Mouse (Mus musculus) stomach, postnatal 0 days (tissue): ENCODE measurements around the gene Megf9. TPM values are rescaled to one million over a fixed set of nuclear protein-coding genes. Genes with fewer than 3 reads are reported as not detected.

Experiments used
- ATAC-seq: fragments of 200-750 bp; cut with Nextera tagmentation; 2 replicates; pipeline ENCODE4 v1.8.0; 2017; ENCODE audit not compliant: low FRiP score, low TSS enrichment
- DNase-seq: peaks from one replicate; pipeline ENCODE4 v3.0.0-alpha.2; 2016; ENCODE audit warnings: low spot score
- H3K27ac ChIP-seq: fragments of 300-500 bp; sonication (generic); replicated peaks from 2 replicates; pipeline ENCODE4 v1.5.1; 2014; ENCODE audit warnings: mild to moderate bottlenecking, control low read depth
- H3K27me3 ChIP-seq: fragments of 300-500 bp; sonication (generic); 2 replicates; pipeline ENCODE4 v1.6.1; 2014; ENCODE audit warnings: low read length; ENCODE audit not compliant: control insufficient read depth, insufficient read depth
- H3K36me3 ChIP-seq: fragments of 300-500 bp; sonication (generic); 2 replicates; pipeline ENCODE4 v1.6.1; 2014; ENCODE audit warnings: low read length, mixed read lengths; ENCODE audit not compliant: control insufficient read depth, insufficient read depth
- H3K4me1 ChIP-seq: fragments of 300-500 bp; sonication (generic); replicated peaks from 2 replicates; pipeline ENCODE4 v1.6.1; 2014; ENCODE audit warnings: antibody characterized with exemption; ENCODE audit not compliant: control insufficient read depth, insufficient read depth
- H3K4me2 ChIP-seq: fragments of 300-500 bp; sonication (generic); replicated peaks from 2 replicates; pipeline ENCODE4 v1.6.1; 2014; ENCODE audit warnings: low read depth, mild to moderate bottlenecking, control low read depth, moderate library complexity
- H3K4me3 ChIP-seq: fragments of 300-500 bp; sonication (generic); 2 replicates; pipeline ENCODE4 v1.5.1; 2014; ENCODE audit warnings: low read depth, low read length, control low read depth
- H3K9ac ChIP-seq: fragments of 300-500 bp; sonication (generic); 2 replicates; pipeline ENCODE4 v1.6.1; 2014; ENCODE audit warnings: mild to moderate bottlenecking, low read length, control low read depth, mixed read lengths
- H3K9me3 ChIP-seq: fragments of 300-500 bp; sonication (generic); 2 replicates; pipeline ENCODE4 v1.6.1; 2016; ENCODE audit warnings: low read length; ENCODE audit not compliant: control insufficient read depth
- CTCF ChIP-seq: IDR thresholded peaks from 2 replicates; pipeline ENCODE4 v1.5.1; 2016; ENCODE audit warnings: antibody characterized with exemption, low read depth, mild to moderate bottlenecking, moderate library complexity
- EP300 ChIP-seq: optimal IDR thresholded peaks from 2 replicates; pipeline ENCODE3; 2016; ENCODE audit warnings: antibody characterized with exemption
- WGBS: fragments of 180-500 bp; shearing (Covaris S2); extraction: QIAGEN DNeasy Blood & Tissue Kit; methylation state at CpG from one replicate; pipeline ENCODE4 v1.1.7; 2014; 5-methylcytosine and 5-hydroxymethylcytosine counted together
- polyA plus RNA-seq: library from polyadenylated mRNA; unstranded; fragments of >200 nt; fragmentation: Nextera tagmentation; extraction: Ambion mirVana; gene quantifications from 2 replicates; pipeline ENCODE4 v1.2.1, GENCODE M21; 2015

Gene Megf9
- polyA plus RNA-seq, 1 experiment from 2014 or later = 6.3 TPM

DNA sequence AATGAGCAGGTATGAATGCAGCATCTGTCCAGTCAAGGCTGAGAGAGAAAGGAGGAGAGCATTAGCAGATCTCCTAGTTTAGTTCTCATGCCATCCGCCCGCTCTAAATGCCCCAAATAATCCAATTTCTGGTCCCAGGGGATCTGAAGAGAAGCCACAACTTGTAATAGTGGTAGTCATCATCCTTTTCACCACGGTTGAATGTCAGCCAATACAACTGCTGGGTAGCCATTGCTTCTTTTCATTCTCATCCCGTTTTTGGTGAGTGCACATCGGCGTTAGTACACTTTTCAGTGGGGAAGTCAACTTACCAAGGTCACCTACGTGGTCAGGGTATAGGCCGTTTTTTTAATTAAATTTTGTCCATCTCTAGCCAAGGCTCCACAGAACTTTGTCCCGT lies 125.3 kb downstream of the Megf9 start:
- Histone ChIP-seq H3K9me3 (no peaks in the 10 kb centered on the region), H3K36me3 (no peaks in the 10 kb centered on the region), H3K27ac (no peak overlapping the region), H3K27me3 (no peaks in the 10 kb centered on the region), H3K4me3 (peak overlapping the region; percentile 83), H3K4me2 (peak overlapping the region; percentile 69), H3K4me1 (no peaks in the 10 kb centered on the region), H3K9ac (peak overlapping the region; percentile 79)
- WGBS = 21% methylated on average over 9 of the region's 9 CpGs
- ATAC-seq (no peak), DNase-seq (no peak)
- TF ChIP-seq CTCF (no peak), EP300 (no peak)

DNA sequence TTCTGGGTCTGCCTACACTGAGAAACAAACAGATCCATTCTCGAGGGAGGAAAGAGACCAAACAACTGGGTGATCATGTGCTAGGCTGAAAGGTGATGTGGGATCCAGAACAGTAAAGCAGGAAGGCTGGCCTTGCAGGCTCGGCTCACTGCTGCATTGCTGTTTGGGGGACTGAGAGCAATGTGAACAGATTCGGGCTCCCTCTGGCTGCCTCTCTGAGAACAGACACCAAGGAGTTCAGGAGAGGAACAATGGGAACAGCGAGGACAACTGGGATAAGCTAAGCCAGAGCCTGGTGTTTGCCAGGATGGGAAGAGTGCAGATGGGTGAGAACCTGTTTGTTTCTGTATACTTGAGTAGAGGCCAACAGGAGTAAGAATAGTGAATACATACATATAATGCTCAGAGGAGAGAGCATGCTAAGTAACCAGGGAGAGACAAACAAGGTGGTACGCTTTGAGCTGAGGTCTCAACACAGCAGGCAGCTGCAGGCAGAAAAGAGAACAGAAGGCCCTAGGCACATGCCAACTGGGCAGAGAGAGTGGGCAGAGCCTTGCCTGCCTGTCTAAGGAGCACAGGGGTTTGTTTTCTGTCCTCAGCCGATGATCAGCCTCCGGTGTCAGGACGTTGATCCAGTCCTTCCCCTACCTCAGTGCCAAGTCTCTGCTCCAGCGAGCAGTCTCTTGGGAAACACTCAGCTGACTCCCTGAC lies 132.5 kb downstream of the Megf9 start:
- Histone ChIP-seq H3K4me1 (no peaks in the 10 kb centered on the region), H3K4me2 (no peak overlapping the region), H3K27me3 (no peaks in the 10 kb centered on the region), H3K27ac (no peak overlapping the region), H3K4me3 (no peak overlapping the region), H3K9ac (no peak overlapping the region), H3K36me3 (no peaks in the 10 kb centered on the region), H3K9me3 (no peaks in the 10 kb centered on the region)
- ATAC-seq (no peak), DNase-seq (peak; percentile 29)
- TF ChIP-seq CTCF (peak; percentile 76), EP300 (no peak)
- WGBS = 63% methylated on average over 9 of the region's 9 CpGs

DNA sequence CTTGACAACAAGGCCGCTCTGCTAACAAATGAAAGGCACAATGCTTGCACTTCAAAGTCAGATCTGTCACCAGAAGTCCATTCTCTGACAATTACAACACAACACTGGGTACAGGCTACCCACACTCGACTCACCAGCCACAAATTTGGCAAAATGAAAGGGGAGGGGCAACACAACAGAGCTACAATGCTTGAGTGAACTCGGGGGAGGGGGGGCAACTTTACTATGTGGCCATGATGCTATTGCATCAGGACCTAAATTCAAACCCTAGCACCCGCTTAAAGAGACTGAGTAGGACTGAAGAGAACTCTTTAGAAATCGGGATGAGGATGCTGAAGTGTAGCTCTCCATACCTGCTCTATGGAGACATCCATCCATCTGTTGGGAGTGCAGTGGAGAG lies 135.3 kb downstream of the Megf9 start:
- TF ChIP-seq CTCF = no peak
- TF ChIP-seq EP300 = no peak
- DNase-seq (no peak), ATAC-seq (no peak)
- Histone ChIP-seq H3K4me2 (no peak overlapping the region), H3K4me3 (no peak overlapping the region), H3K27ac (no peak overlapping the region), H3K27me3 (no peaks in the 10 kb centered on the region), H3K9ac (no peak overlapping the region), H3K9me3 (no peaks in the 10 kb centered on the region), H3K4me1 (no peaks in the 10 kb centered on the region), H3K36me3 (no peaks in the 10 kb centered on the region)
- 88% methylated on average over 5 of the region's 5 CpGs for WGBS

DNA sequence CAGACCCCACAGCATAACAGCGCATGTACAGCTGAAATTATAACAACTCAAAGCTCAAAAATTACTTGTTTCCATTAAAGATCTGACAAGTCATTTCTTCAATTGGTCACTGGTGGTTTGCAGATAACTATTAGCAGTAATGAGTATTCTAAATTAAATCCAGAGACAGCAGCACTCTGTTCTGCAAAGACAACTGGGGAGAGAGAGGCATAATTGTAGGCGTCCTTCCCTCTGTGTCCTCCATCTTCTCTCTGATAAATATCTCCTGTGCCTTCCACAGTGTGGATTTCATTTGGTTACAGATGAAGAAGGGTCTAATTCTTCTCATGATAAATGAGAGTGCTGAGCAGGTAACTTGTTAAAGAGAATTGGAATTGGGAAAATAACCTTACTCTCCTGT lies 135.7 kb downstream of the Megf9 start:
- ATAC-seq = no peak
- Histone ChIP-seq H3K4me1 (no peaks in the 10 kb centered on the region), H3K4me3 (no peak overlapping the region), H3K27ac (no peak overlapping the region), H3K36me3 (no peaks in the 10 kb centered on the region), H3K27me3 (no peaks in the 10 kb centered on the region), H3K4me2 (no peak overlapping the region), H3K9ac (no peak overlapping the region), H3K9me3 (no peaks in the 10 kb centered on the region)
- TF ChIP-seq EP300 (no peak), CTCF (no peak)
- WGBS = 90% methylated on average over 2 of the region's 2 CpGs
- DNase-seq = no peak

DNA sequence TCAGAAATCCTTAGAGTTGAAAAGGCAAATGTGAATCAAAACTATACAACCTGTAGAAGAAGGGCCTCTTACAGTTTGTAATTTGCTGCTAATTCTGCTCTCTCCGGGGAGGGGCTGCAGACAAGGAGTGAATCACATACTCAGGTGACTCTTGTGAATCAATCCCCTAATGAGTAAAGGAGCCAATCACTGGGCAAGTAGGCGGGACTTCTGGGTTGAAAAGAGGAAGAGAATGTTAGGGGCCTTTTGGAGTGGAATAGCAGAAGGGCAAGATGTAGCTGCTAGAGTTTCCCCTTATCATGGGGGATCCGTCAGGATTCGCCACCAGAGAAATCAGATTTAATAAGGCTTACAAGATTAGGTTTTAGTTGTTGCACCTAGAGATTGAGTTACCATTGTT lies 136.7 kb downstream of the Megf9 start:
- Histone ChIP-seq H3K27ac (no peak overlapping the region), H3K27me3 (no peaks in the 10 kb centered on the region), H3K4me2 (no peak overlapping the region), H3K9me3 (no peaks in the 10 kb centered on the region), H3K4me3 (no peak overlapping the region), H3K9ac (no peak overlapping the region), H3K36me3 (no peaks in the 10 kb centered on the region), H3K4me1 (no peaks in the 10 kb centered on the region)
- DNase-seq = no peak
- no peak for ATAC-seq
- WGBS = 84% methylated on average over 4 of the region's 4 CpGs
- no peak for TF ChIP-seq CTCF

DNA sequence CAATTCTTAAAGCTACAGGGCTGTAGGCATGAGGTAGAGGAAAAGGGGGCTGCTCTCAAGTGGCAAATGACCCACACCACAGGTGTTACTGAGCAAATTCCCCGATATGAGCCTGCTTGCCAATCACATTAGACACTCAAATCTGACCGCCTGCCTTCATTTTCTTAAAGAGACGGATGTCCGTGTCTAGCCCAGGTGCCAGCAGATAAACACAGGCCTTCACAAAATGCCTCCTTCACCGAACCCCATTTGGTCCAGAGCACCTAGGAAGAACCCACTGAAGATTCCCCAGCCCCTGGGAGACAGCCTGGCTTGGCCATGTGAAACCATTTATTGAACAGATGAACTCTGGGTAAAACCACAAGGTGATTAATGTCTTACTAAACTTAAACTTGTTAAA lies 138.1 kb downstream of the Megf9 start:
- no peak overlapping the region for H3K27ac ChIP-seq
- no peak overlapping the region for H3K4me2 ChIP-seq
- no peak overlapping the region for H3K4me3 ChIP-seq
- H3K27me3 ChIP-seq = no peaks in the 10 kb centered on the region
- 77% methylated on average over 5 of the region's 5 CpGs for WGBS
- ATAC-seq = no peak
- no peaks in the 10 kb centered on the region for H3K36me3 ChIP-seq
- no peak overlapping the region for H3K9ac ChIP-seq
- no peaks in the 10 kb centered on the region for H3K4me1 ChIP-seq
- no peak for DNase-seq
- TF ChIP-seq CTCF = no peak
- TF ChIP-seq EP300 = no peak
- no peaks in the 10 kb centered on the region for H3K9me3 ChIP-seq
